Mouse (Mus musculus): ENCODE measurements around the gene Ube2e2. TPM values are rescaled to one million over a fixed set of nuclear protein-coding genes. Genes with fewer than 3 reads are reported as not detected.

Ube2e2 gene
- total RNA-seq, 2 experiments from 2014 or later = 164 to 172 TPM

DNA sequence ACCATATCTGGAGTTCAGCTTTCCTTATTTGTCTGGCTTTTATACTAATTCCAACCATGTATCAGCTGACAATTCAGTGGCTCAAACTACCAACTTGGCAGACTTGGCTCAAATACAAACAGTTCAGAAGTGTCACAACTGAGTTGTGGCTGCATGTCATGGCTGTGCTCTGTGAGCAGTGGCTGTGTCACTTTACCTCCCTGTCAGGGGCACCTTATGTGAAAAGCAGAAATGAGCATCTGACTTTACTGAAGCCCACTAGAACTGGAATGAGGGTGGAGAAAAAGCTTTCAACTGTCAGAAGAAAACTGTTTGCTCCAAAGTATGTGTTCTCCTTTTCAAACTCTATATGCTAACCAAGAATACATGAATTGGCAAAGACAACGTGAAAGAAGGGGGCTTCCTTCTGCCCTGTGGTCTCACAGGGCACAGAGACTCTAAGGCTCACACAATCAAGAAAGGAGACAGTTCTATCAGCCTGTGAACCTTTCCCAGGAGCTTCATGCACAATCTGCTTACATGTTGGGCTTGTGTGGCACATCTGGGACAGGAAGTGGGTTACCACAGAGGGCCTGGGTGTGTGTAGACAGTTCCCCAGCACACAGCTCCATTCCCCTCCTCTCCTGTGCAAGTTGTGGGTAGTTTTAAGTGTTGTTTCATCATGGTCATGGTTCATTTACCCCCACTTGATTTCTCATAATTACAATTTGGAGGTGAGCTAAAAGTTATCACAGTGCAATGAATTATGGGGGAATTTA is 228.6 kb downstream of the Ube2e2 start:
- TF ChIP-seq CTCF (IDR thresholded peaks at IDR 0.05) = no peak
- H3K4me3 ChIP-seq = no peak overlapping the region
- H3K27ac ChIP-seq = no peak overlapping the region
- DNase-seq (ENCODE audit: extremely low spot score in 1 of 2, low spot score in 2 of 2) = no peak
- intact Hi-C loops (cut with DNase I) = no loop called here

DNA sequence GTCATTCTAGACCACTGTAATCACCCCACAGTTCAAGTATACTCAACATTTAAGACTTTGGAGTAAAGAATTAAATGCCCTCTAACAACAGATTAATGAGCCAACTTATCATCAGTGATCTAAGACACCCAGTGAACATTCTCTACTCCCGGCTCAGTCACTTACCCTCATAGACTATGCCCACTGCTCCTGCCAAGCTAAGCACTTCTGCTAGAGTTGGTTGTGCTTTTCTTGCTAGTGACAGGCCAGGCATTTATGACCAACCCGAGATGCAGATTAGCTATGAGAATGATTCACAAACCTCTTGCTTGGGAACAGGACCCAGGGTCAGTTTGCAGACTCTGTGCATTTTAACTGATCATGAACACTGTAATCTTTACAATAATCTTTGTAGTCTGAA is 230.4 kb downstream of the Ube2e2 start:
- Histone ChIP-seq H3K4me3 (no peak overlapping the region), H3K27ac (no peak overlapping the region)
- intact Hi-C loops (cut with DNase I) = no loop called here
- TF ChIP-seq CTCF (IDR thresholded peaks at IDR 0.05) = no peak
- DNase-seq (ENCODE audit: extremely low spot score in 1 of 2, low spot score in 2 of 2) = no peak

DNA sequence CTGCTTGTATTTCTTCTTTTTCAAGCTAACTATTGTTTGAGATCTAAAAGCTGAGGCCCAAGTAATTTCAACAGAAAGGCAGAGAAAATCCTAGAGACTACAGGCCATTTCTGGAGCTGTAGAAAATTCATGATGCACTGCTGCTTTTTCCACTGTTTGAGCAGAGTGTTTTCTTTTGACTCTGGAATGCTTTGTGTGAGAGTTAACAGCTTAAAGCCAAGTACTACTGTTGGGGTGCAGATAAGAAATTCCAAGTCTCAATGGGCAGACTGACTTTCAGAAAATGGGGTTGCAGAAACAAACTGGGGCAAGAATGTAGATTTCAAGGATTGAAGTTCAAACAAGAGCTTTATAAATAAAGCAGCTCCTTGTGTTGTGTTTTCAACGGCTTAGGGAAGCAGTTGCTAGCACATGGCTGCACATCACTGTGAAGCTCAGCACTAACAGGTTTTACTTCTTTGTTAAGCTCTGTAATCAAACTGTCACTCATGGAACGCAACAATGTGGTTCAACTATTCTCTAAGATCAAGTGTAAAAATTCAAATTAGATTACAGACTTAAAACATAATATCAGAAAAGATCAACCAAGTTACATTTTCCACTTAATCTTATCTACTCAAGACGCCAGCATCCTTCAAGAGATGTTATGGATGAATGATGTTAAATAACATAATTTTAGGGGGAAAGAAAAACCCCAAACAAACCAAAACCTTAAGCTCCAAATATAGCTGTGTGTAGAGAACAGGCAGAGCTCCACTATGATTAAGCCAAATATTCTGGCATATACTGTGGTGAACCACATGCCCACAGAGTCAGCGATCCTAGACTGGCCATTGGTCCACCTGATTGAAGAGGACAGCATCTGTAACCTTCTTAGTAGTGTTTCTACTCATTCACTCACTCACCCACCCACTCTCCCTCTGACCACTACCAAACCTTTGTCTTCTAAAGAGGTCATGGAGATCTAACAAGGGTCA is 236.0 kb downstream of the Ube2e2 start:
- intact Hi-C loops (cut with DNase I) = no loop called here
- H3K4me3 ChIP-seq = no peak overlapping the region
- H3K27ac ChIP-seq = no peak overlapping the region
- no peak for TF ChIP-seq CTCF (IDR thresholded peaks at IDR 0.05)
- DNase-seq (ENCODE audit: extremely low spot score in 1 of 2, low spot score in 2 of 2) = no peak

DNA sequence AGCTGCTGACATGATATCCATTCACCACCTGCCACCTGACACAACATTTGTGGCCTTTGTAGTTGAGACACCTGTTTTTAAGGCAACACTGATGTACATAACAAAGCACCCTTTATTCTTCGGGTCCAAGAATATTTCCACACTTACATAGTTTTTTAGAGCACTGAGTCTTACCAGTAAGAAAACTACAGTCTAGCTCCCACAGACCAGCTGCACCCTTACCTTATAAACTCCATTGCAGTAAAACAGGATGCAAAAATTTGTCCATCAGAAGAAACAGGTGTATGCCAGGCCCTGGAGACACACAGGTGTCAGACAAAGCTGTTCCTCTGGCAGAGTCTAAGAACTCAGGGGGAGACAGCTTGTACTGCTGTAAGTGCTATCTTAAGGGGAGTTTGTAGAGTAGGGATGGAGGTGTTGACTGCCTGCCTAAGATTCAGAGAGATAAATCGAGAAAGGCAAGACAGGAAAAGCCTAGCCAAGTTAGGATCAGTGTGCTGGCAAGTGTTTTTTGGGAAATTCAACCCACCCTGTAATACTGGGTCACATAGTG is 244.9 kb downstream of the Ube2e2 start:
- no peak for TF ChIP-seq CTCF (IDR thresholded peaks at IDR 0.05)
- no peak overlapping the region for H3K4me3 ChIP-seq
- intact Hi-C loops (cut with DNase I) = no loop called here
- DNase-seq (ENCODE audit: extremely low spot score in 1 of 2, low spot score in 2 of 2) = no peak
- H3K27ac ChIP-seq = no peak overlapping the region

DNA sequence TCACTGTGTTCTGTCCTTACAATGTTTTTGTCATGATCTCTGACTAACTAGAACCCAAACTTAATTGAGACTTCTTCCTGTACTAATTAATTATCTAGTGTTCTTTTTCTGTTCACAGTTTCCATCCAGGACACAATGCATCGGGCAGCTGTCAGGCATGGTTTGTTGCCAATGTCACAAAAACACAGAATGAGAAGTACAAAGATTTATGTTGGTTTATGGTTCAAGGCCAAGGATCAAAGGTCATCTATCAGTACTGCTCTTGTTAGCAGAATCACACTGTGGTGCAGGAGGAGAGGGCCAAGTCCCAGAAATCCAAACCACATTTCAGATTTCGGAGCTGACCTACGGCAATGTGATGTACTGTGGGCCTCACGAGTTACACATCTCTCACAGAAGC is 252.4 kb downstream of the Ube2e2 start:
- no peak for DNase-seq (ENCODE audit: extremely low spot score in 1 of 2, low spot score in 2 of 2)
- no peak overlapping the region for H3K27ac ChIP-seq
- H3K4me3 ChIP-seq = no peak overlapping the region
- TF ChIP-seq CTCF (IDR thresholded peaks at IDR 0.05) = no peak
- intact Hi-C loops (cut with DNase I) = no loop called here

DNA sequence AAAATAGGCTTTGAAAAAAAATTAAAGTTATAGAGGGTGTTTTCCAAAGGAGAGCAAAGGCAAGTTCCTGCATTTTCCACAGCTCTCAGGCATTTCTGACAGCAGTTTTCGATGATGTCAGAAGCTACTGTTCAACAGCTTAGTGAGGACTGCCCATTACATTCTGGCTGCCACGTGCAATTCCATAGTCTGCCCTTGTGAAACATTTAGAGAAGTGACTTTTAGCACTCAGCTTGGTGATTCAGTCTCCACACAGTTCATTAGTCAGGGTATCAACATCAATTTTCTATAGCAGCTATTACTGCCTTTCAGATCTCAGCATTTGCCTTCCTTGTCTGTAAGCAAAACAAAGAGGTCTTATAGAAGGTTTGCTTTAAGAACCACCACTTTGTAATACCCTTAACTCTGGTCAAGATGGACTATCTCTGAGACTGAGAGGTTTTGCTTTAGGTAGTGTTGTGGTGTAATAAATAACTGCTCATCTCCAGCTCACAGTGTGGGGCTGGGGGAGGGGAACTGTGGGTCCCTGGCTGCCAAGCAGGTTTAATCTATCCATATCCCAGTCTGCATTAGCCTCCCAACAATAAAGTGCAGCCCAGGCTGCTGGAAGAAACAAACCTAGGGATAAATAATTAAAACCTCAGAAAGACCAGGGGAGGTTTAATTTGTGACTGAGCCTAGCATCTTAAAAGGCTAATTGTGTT is 255.2 kb downstream of the Ube2e2 start:
- Histone ChIP-seq H3K27ac (no peak overlapping the region), H3K4me3 (no peak overlapping the region)
- TF ChIP-seq CTCF (IDR thresholded peaks at IDR 0.05) = no peak
- DNase-seq (ENCODE audit: extremely low spot score in 1 of 2, low spot score in 2 of 2) = no peak
- intact Hi-C loops (cut with DNase I) = no loop called here

DNA sequence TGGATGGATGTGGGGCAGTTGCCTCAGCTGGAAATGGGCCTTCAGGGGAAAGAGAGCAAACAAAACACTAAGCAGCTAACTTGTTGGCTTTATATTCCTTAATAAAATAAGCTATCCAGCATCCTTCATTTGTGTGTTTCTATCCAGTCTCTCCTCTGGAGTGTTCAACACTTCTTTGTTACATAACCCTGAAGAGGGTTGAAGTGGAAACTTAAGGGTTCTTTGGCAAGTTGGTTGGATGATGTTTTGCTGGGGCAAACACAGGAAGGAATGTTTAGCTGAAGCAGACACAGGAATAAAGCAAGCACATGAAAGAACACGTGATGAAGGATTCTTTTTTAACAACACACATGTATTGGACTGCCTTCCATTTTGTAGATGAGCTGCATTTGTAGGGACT is 256.3 kb downstream of the Ube2e2 start:
- Histone ChIP-seq H3K4me3 (no peak overlapping the region), H3K27ac (no peak overlapping the region)
- TF ChIP-seq CTCF (IDR thresholded peaks at IDR 0.05) = no peak
- no peak for DNase-seq (ENCODE audit: extremely low spot score in 1 of 2, low spot score in 2 of 2)
- intact Hi-C loops (cut with DNase I) = no loop called here

DNA sequence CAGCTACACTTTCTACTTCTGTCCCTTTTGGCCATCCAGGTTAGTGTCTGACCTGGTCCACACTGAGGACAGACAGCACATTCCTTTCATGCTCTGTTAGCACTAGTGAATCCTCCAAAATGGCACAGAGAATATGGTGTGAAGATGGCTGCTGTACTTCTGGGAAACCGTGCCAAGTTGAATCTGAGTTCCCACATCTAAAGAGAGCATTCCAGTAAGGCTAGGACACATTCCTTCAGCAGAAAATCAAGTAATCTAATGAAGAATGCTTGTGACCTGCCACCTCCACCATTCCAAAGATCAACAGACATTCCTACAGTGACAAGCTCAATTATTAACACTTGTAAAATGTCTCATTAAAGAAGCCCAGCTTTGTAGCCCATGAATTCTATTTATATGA is 265.9 kb downstream of the Ube2e2 start:
- intact Hi-C loops (cut with DNase I) = no loop called here
- H3K27ac ChIP-seq = no peak overlapping the region
- no peak for TF ChIP-seq CTCF (IDR thresholded peaks at IDR 0.05)
- no peak overlapping the region for H3K4me3 ChIP-seq
- no peak for DNase-seq (ENCODE audit: extremely low spot score in 1 of 2, low spot score in 2 of 2)

DNA sequence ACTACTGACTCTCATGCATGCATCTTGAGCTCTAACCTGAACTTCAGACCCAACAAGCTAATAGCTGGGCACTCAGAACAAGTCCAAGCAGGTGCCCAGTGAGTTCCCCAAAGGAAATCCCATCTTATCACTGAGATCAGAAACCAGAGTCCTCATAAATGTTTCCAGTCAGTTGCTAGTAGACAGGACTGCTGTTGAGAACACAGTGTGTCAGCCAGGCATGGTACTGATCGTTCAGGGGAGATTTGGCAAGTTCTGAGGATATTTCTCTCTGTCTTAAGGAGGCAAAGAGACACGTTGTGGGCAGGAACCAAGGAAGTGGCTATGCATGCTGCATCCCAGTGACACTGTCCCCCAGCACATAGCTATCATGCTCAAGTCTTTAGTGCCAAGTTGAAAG is 275.5 kb downstream of the Ube2e2 start:
- H3K27ac ChIP-seq = peak overlapping the region; percentile 66
- DNase-seq (ENCODE audit: extremely low spot score in 1 of 2, low spot score in 2 of 2) = no peak
- TF ChIP-seq CTCF (IDR thresholded peaks at IDR 0.05) = no peak
- no peak overlapping the region for H3K4me3 ChIP-seq
- intact Hi-C loops (cut with DNase I) = loop anchor here (2.0 kb wide), 1 partner anchor 72 kb away; no protein-coding TSS in a partner anchor

DNA sequence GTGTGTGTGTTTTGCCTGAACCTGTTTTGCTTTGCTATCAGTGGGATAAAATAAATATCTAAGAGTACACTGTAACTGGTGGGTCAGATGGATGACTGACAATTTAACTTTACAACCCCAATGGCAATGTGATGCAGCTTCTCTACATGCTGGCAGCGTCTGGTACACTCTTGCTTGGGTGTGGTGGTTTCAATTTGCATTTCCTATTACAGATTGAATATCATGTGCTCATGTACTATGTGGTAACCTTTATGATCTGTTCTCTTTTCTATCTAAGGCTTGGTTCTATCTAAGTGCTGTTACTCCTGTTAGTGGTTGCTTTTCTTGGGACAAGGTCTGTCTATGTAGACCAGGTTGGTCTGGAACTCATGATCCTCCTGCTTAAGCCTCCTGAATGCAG is 292.1 kb downstream of the Ube2e2 start:
- TF ChIP-seq CTCF (IDR thresholded peaks at IDR 0.05) = no peak
- Histone ChIP-seq H3K27ac (no peak overlapping the region), H3K4me3 (no peak overlapping the region)
- intact Hi-C loops (cut with DNase I) = no loop called here
- DNase-seq (ENCODE audit: extremely low spot score in 1 of 2, low spot score in 2 of 2) = no peak

DNA sequence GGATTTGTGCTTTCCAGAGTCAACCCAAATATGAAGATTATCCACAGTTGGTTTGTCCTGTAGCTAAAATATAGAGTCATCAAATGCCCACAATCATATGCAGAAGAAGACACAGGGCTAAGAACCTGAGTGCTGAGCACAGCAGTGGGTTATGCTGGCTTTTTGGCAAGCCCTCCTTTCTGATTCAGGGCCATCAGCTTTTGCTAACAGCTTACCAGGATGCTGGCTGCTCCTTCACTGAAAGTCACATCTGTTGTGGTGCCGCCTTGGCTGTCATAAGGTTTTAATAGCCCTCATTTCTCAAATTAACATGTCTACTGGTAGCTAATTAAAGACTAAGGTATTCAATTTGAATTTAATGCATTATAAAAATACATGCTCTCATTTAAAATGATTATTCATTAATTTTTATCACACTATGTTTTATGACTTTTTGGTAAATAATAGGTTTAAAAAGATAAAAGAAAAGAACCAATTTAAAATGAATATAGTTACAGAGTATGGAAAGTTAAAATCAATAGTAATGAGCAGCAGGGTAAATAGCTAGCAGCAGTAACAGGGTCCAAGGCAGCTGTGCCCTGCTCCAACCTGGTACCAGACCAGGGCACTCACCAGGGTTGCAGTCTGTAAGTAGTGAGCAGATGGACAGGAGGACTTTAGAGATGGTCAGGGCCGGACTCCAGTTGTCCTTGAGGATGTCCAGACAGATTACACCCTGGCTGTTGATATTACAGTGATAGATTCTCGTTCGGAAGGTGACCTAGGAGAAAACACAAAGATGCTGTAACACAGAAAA is 307.6 kb downstream of the Ube2e2 start:
- no peak for DNase-seq (ENCODE audit: extremely low spot score in 1 of 2, low spot score in 2 of 2)
- TF ChIP-seq CTCF (IDR thresholded peaks at IDR 0.05) = no peak
- Histone ChIP-seq H3K4me3 (no peak overlapping the region), H3K27ac (no peak overlapping the region)
- intact Hi-C loops (cut with DNase I) = no loop called here

Data from left cerebral cortex, adult 2 months (tissue).